Mouse (Mus musculus): ENCODE results near the gene Metap2.

The Metap2 gene

GRCm38 (mm10) chr10:93897043-93897646 is at the start of gene Metap2:
Metap2 (minus strand) TSS chr10:93897093.
- DNase-seq (ENCODE audit: low spot score in 2 of 2) = no peak

GRCm38 (mm10) chr10:93945843-93946499 is 49.1 kb upstream of the Metap2 start:
- no peak for DNase-seq (ENCODE audit: low spot score in 2 of 2)

- no peak for DNase-seq (ENCODE audit: low spot score in 2 of 2)
Observed at GRCm38 (mm10) chr10:93945364-93945763, 48.5 kb upstream of the Metap2 start.

- no peak for DNase-seq (ENCODE audit: low spot score in 2 of 2)
Observed at GRCm38 (mm10) chr10:93944241-93944640, 47.3 kb upstream of the Metap2 start.

- no peak for DNase-seq (ENCODE audit: low spot score in 2 of 2)
Observed at GRCm38 (mm10) chr10:93940279-93940678, 43.4 kb upstream of the Metap2 start.

GRCm38 (mm10) chr10:93939676-93940075 is 42.8 kb upstream of the Metap2 start:
- DNase-seq (ENCODE audit: low spot score in 2 of 2) = no peak

GRCm38 (mm10) chr10:93938844-93939271 is 42.0 kb upstream of the Metap2 start:
- peak; percentile 80 to 82 for DNase-seq (ENCODE audit: low spot score in 2 of 2)

- no peak for DNase-seq (ENCODE audit: low spot score in 2 of 2)
Observed at GRCm38 (mm10) chr10:93933980-93934379, 37.1 kb upstream of the Metap2 start.

- peak; percentile 57 to 67 for DNase-seq (ENCODE audit: low spot score in 2 of 2)
Observed at GRCm38 (mm10) chr10:93932861-93933260, 36.0 kb upstream of the Metap2 start.

GRCm38 (mm10) chr10:93932020-93932419 is 35.1 kb upstream of the Metap2 start:
- DNase-seq (ENCODE audit: low spot score in 2 of 2) = peak; percentile 30 to 31

- DNase-seq (ENCODE audit: low spot score in 2 of 2) = no peak
Observed at GRCm38 (mm10) chr10:93931431-93931830, 34.5 kb upstream of the Metap2 start.

GRCm38 (mm10) chr10:93930236-93930824 is 33.4 kb upstream of the Metap2 start:
- no peak for DNase-seq (ENCODE audit: low spot score in 2 of 2)

- DNase-seq (ENCODE audit: low spot score in 2 of 2) = no peak
Observed at GRCm38 (mm10) chr10:93924666-93925065, 27.8 kb upstream of the Metap2 start.

GRCm38 (mm10) chr10:93921160-93921559 is 24.3 kb upstream of the Metap2 start:
- DNase-seq (ENCODE audit: low spot score in 2 of 2) = no peak

GRCm38 (mm10) chr10:93919227-93919626 is 22.3 kb upstream of the Metap2 start:
- no peak for DNase-seq (ENCODE audit: low spot score in 2 of 2)

- no peak for DNase-seq (ENCODE audit: low spot score in 2 of 2)
Observed at GRCm38 (mm10) chr10:93918701-93919100, 21.8 kb upstream of the Metap2 start.

GRCm38 (mm10) chr10:93918087-93918486 is 21.2 kb upstream of the Metap2 start:
- DNase-seq (ENCODE audit: low spot score in 2 of 2) = no peak

GRCm38 (mm10) chr10:93916778-93917177 is 19.9 kb upstream of the Metap2 start:
- DNase-seq (ENCODE audit: low spot score in 2 of 2) = no peak

- DNase-seq (ENCODE audit: low spot score in 2 of 2) = peak; percentile 28 to 35
Observed at GRCm38 (mm10) chr10:93915531-93916275, 18.8 kb upstream of the Metap2 start.

- no peak for DNase-seq (ENCODE audit: low spot score in 2 of 2)
Observed at GRCm38 (mm10) chr10:93913525-93913924, 16.6 kb upstream of the Metap2 start.

GRCm38 (mm10) chr10:93912917-93913316 is 16.0 kb upstream of the Metap2 start:
- no peak for DNase-seq (ENCODE audit: low spot score in 2 of 2)

GRCm38 (mm10) chr10:93912136-93912855 is 15.4 kb upstream of the Metap2 start:
- no peak for DNase-seq (ENCODE audit: low spot score in 2 of 2)
